Mouse (Mus musculus): ENCODE measurements around the gene Phactr4.

Gene Phactr4

DNA sequence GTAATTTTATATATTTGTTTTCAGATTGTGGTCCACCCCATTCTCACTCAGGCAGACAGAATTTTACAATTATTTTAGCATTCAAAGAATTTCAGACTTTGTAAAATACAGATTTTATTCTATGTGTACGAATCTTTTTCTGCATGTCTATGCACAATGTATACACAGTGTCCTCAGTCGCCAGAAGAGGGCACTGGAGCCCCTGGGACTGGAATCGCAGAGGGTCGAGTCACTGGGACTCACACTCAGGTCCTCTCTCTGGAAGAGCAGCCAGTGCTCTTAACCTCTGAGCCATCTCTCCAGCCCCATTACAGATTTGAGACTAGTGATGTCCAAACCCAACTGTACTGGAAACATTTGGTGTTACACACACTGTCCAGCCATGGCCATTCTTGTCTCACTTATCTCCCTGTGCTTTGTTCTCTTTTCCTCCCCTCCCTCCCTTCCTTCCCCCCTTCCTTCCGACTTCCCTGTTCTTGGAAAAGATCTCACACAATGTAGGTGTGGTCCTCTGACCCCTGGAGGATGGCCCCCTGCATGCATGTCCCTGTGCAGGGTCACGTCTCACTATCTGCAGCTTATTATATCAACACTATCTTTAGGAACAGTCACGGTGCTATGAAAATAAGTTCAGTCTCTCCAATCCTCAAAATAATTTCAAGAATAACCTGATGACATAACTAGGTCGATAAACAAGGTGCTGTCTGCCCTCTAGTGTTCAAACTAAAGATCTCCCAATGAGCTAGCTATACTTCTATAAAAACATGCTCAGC lies 10.8 kb downstream of the Phactr4 start:
- peak; percentile 13 for DNase-seq

GRCm38 (mm10) chr4:132409587-132410229 lies 12.6 kb downstream of the Phactr4 start:
- no peak for DNase-seq

- no peak for DNase-seq
Observed at GRCm38 (mm10) chr4:132406393-132407189, 15.7 kb downstream of the Phactr4 start.

DNA sequence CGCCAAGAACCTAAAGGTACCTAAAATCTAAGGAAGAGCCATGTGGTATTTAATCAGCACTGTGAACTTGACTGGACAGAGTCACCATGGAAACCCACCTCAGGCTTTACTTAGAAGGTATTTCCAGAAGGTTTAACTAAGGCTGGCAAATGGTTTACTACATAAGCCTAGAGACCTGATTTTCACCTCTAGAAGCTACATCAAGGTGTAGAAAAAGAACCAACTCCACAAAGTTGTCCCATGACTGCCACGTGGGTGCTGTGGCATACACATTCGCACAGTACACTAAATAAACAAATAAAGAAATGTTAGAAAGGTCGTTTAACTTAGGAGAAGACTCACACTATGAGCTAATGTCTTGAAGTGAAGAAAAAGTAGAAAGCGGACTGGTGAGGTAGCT lies 17.7 kb downstream of the Phactr4 start:
- DNase-seq: no peak

DNA sequence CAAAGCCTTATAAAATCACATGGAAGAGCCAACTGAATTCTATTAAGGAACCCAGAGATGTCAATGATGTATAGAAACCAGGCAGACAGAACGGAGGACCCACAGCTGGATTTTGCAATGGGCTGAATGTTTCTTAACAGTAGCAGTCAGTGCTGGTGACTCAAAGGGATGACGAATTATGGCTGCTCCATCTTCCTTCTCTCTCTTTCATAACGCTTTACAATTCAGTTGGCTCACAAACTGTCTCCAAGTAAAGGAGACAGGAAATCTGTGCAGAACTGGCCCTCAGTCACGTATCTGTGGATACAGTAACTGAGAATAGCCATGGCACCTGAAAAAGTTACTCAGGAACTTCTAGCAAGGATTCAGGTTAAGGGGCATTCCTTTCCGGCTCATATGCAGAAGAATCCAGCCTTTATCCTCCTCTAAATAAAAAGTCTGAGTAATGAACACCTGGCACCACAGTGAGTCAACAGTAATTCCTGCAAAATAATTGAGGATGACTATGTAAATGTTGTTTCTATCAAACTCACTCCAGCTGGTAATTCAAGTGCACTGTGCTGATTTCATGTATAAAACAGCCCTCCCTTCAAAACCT lies 19.1 kb downstream of the Phactr4 start:
- DNase-seq: no peak

DNA sequence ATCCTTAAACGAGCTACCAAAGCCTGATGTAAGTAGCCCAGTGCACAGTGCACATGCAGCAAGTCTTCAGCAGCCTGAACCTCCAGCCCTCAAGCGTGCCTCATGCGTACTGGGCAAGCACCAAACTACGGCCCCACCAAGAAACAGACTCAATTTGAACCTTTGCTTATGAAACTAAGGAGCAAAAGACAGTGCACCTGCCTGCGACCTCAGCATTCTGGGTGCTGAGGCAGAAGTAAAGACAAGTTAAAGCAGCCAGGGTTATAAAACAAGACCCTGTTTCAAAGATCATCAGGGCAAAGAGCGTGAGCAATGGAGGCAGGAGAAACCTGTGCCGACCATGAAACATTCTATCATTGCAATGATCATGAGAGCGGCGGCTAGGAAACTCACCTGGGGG lies 21.3 kb downstream of the Phactr4 start:
- no peak for DNase-seq

DNA sequence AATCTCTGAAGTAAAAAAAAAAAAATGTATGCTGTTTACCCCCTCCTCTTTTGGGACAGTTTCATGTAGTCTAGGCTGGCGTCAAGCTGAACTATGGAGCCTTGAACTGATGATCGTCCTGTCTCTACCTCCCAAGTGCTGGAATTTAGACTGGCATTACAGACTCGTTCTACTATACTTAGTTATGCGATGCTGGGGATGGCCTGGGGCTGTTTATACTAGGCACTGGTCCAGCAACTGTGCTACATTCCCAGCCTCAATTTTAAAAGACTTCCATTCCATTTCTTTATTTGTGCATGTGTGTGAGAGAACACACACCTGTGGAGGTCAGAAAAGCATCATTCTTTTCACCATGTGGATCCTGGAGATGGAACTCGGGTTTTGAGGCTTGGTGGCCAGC lies 23.4 kb downstream of the Phactr4 start:
- DNase-seq: no peak

- peak; percentile 10 for DNase-seq
Observed at GRCm38 (mm10) chr4:132398045-132398774, 24.1 kb downstream of the Phactr4 start.

DNA sequence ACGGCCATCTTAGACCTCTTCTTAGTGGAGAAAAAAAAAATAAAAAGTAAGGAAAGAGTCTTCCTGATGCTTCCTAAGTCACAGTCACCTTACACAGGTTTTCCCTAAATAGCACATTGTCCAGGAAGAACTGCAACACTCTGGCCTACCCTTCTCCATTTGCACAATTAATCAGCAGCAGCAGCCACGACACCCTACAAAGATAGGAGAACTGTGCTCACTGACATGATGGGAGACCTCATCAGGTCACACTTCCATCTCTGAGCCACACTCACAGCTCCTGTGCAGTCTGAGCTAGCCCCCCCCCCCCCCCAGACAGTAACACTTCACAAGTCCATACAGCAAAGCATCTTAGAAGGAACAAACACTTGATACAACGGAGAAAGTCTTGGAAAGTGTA lies 25.2 kb downstream of the Phactr4 start:
- no peak for DNase-seq

DNA sequence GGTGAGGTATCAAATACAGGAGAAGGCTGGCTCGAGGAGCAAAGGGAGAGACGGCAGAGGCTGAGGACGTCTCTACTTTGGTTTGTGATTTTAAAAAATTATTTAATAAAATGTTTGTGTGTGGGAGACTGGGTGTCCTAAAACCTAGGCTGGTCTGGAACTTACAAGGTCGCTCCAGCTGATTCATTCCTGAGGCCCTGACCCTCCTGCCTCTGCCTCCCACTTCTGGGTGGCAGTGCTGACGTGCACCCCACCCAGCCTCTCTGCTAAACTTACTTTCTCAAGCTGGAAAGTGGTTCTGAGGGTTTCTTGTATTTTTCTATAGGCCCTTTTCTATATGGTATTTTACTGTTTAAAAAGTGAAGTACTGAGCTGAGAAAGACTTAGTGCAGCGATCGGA lies 26.0 kb downstream of the Phactr4 start:
- DNase-seq: no peak

- DNase-seq: no peak
Observed at GRCm38 (mm10) chr4:132391063-132391740, 31.1 kb downstream of the Phactr4 start.

DNA sequence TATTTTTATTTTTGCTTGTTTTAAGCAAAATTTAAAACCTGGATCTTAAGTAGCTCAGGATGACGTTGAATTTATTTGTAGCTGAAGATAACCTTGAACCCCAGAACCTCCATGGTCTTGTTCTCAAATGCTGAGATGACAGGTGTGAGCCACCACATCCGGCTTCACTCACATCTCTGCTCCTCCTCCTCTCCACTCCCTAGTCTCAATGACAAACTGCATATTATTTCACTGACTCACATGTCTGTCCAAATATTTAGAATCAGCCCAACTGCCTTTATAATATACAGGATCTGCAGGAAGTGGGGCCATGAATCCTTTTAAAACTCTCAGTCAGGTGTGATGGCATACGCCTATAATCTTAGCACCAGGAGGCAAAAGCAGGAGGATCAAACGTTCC lies 33.0 kb downstream of the Phactr4 start:
- DNase-seq: no peak

GRCm38 (mm10) chr4:132387617-132388016 lies 34.7 kb downstream of the Phactr4 start:
- no peak for DNase-seq

DNA sequence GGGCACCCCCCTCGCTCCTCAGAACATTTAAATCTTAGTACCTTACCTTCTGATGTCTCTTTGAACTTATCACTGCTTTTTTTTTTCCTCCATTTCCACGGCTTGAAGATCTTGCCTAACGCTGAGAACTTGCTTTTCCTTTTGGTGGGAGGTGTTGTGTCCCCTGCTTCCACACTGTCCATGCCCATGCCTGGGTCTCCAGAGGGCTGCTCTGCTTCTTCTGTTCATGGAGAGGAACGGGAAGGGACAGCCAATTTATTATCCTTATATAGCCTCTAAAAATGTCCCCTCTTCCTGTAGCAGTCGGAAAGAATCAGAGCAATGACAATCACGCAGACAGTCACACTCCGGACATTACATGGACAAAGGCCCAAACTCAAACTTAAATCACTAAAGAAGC lies 35.4 kb downstream of the Phactr4 start:
- no peak for DNase-seq

GRCm38 (mm10) chr4:132385771-132386410 lies 36.4 kb downstream of the Phactr4 start:
- DNase-seq: no peak

DNA sequence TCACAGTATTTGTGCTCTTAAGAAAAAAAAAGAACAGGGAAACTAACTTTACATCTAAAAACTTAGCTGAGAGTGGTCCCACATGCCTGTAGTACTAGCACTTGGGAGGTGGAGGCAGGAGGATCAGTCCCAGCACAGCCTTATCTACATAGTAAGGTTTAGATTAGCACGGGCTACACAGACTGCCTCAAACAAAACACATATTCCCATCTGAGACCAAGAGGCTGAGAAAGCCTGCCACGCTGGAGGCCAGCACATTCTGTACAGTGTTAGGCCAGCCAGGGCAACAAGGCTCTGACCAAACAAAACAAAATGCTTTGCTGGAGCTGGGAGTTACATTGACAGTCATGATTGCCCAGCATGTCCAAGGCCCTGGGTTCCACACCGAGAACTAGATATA lies 38.8 kb downstream of the Phactr4 start:
- no peak for DNase-seq

DNA sequence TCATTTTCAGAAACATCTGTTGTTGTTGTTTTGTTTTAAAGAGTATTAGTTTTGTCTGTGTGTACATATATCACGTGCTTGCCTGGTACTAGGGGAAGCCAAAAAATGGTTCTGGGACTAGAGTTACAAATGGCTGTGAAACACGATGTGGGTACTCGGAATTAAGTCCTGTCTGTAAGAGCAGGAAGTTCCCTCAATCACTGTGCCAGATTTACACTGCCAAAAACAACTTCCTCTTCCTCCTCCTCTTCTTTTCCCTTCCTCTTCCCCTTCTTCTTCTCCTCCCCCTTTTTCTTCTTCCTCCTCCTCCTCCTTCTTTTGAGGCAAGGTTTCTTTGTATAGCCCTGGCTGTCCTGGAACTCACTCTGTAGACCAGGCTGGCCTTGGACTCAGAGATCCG lies 40.0 kb downstream of the Phactr4 start:
- DNase-seq: no peak

- no peak for DNase-seq
Observed at GRCm38 (mm10) chr4:132380965-132381616, 41.2 kb downstream of the Phactr4 start.

DNA sequence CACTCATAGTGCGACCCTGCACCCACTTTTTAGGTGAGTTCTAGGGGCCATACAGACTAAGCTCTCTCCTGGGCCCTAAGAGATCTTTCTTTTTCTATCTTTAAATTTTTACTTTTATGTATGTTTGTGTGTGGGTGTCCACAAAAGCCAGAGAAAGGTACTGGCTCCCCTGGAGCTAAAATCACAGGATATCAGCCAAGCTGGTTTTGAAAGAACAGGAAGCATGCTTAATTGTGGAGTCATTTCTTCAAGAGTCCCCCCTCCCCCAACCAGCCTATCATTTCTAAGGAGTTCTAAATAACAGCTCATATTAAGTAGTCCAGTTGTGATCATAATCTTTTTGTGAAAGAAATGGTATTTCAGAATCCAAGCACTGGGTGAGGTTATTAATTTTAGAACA lies 48.5 kb downstream of the Phactr4 start:
- no peak for DNase-seq

GRCm38 (mm10) chr4:132369953-132370750 lies 52.1 kb downstream of the Phactr4 start:
- no peak for DNase-seq
